Mouse (Mus musculus): ENCODE data around the gene Faap100. TPM values are rescaled to one million over a fixed set of nuclear protein-coding genes. Genes with fewer than 3 reads are reported as not detected.

Faap100 gene
- total and polyA plus RNA-seq, 3 experiments, result 7.7 to 17.7 (median 14.3) TPM

DNA sequence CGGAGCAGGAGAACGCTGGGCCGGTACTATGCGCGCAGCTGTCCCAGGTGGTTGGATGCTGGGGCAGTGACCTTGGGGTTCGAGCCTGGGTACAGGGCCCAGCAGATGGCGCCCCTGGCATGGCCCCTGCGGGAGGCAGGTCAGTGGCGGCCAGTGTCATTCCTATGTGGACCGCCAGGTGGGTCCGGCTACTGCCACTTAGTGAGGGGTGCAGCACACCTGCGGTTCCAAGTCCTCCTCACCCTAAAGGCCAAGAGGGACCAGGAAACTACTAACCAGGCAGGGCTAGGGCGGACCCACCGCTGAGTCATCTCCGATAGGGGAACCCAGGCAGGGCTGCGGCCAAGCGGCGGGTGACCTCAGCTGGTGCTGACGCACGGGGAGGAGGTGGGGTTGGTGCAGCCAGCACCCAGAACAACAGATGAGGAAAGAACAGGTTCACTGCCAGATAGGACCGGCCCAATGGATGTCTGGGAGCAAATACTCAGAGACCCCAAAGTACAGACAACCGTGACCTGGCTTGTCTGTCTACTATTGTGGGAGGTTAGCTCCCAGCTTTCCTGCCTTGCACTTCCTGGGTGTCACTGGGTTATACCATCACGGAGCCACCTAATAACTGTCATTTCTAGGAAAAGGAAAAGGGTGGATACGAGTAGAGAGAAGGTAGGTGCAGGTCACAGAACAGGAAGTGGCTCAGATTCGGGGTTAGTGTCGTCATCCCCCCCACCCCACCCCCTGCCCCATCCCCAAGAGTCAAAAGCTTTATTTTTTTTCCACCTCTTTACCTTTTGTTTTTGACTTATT is 24.9 kb downstream of the Faap100 start:
- TF ChIP-seq E2F4 (IDR thresholded peaks at IDR 0.05; ENCODE audit: insufficient replicate concordance, low read depth, low read length) (no peak), IRF4 (IDR thresholded peaks at IDR 0.05; ENCODE audit: low read depth, low read length) (0 out of 2 replicates have a peak, but pooled peaks have one; percentile 27), MEF2A (IDR thresholded peaks at IDR 0.05; ENCODE audit: borderline replicate concordance, low read depth, low read length) (peak; percentile 18; the same call in 1 of the 2 replicates), HCFC1 (IDR thresholded peaks at IDR 0.05; ENCODE audit: low read depth, low read length) (peak; percentile 47; the same call in 1 of the 2 replicates), MAX (IDR thresholded peaks at IDR 0.05; ENCODE audit: low read length) (no peak; the same call in 1 of the 2 replicates), MYC (IDR thresholded peaks at IDR 0.05; ENCODE audit: low read depth, low read length) (no peak), CHD2 (IDR thresholded peaks at IDR 0.05; ENCODE audit: low read length) (no peak), ZMIZ1 (IDR thresholded peaks at IDR 0.05; ENCODE audit: low read depth, low read length) (no peak), JUN (IDR thresholded peaks at IDR 0.05; ENCODE audit: insufficient read depth, low read depth, low read length) (no peak), PAX5 (IDR thresholded peaks at IDR 0.05; ENCODE audit: low read length) (no peak), POLR2AphosphoS2 (IDR thresholded peaks at IDR 0.05; ENCODE audit: low read depth, low read length) (no peak), SMC3 (IDR thresholded peaks at IDR 0.05; ENCODE audit: low read depth, low read length) (peak; percentile 74), RAD21 (IDR thresholded peaks at IDR 0.05; ENCODE audit: low read depth, low read length) (peak; percentile 79), USF2 (conservative IDR thresholded peaks at IDR 0.05; ENCODE audit: low read depth, low read length) (no peak), ZNF384 (IDR thresholded peaks at IDR 0.05; ENCODE audit: low read depth, low read length) (no peak), SIN3A (IDR thresholded peaks at IDR 0.05; ENCODE audit: low read length) (peak; percentile 47; the same call in 1 of the 2 replicates), BHLHE40 (IDR thresholded peaks at IDR 0.05; ENCODE audit: low read depth, low read length) (peak; percentile 84), TCF12 (IDR thresholded peaks at IDR 0.05; ENCODE audit: low read depth, low read length) (peak; percentile 67; the same call in 1 of the 2 replicates), TBP (conservative IDR thresholded peaks at IDR 0.05; ENCODE audit: low read depth, low read length) (no peak), KAT2A (IDR thresholded peaks at IDR 0.05; ENCODE audit: insufficient replicate concordance, low read length) (no peak), UBTF (IDR thresholded peaks at IDR 0.05; ENCODE audit: low read depth, low read length) (no peak), ZC3H11A (IDR thresholded peaks at IDR 0.05; ENCODE audit: low read depth, low read length) (no peak), MAFK (IDR thresholded peaks at IDR 0.05; ENCODE audit: insufficient replicate concordance, low read length) (no peak; the same call in 1 of the 2 replicates), EP300 (IDR thresholded peaks at IDR 0.05; ENCODE audit: low read length) (no peak), GABPA (IDR thresholded peaks at IDR 0.05; ENCODE audit: insufficient replicate concordance, low read depth, low read length) (no peak), ZKSCAN1 (IDR thresholded peaks at IDR 0.05; ENCODE audit: borderline replicate concordance, low read depth, low read length) (no peak), NELFE (IDR thresholded peaks at IDR 0.05; ENCODE audit: low read depth, low read length) (no peak; the same call in 1 of the 2 replicates), USF1 (IDR thresholded peaks at IDR 0.05; ENCODE audit: low read depth, low read length) (no peak), NRF1 (IDR thresholded peaks at IDR 0.05; ENCODE audit: low read depth, low read length) (no peak), ETS1 (conservative IDR thresholded peaks at IDR 0.05; ENCODE audit: low read depth, low read length) (peak; percentile 94), CTCF (conservative IDR thresholded peaks at IDR 0.05 in 1 of 2, IDR thresholded peaks at IDR 0.05 in 1 of 2; ENCODE audit: low read depth in 2 of 2, low read length in 2 of 2) (peak; percentile 24 to 99; a peak in 3 of 4 replicates), CHD1 (IDR thresholded peaks at IDR 0.05; ENCODE audit: low read depth, low read length) (no peak), JUND (conservative IDR thresholded peaks at IDR 0.05; ENCODE audit: low read depth, low read length) (no peak; the same call in 1 of the 2 replicates), MAZ (IDR thresholded peaks at IDR 0.05; ENCODE audit: low read depth, low read length) (no peak; the same call in 1 of the 2 replicates), RCOR1 (conservative IDR thresholded peaks at IDR 0.05; ENCODE audit: low read depth, low read length) (no peak), ELF1 (IDR thresholded peaks at IDR 0.05; ENCODE audit: low read depth, low read length) (peak; percentile 30), POLR2A (IDR thresholded peaks at IDR 0.05; ENCODE audit: low read depth, low read length) (no peak), MXI1 (IDR thresholded peaks at IDR 0.05; ENCODE audit: low read depth, low read length) (peak; percentile 47; the same call in 1 of the 2 replicates)
- dilution Hi-C loops (cut with MboI; ENCODE audit: extremely low pct_ligation_motif_present, extremely low pct_unique_long_range_greater_than_20kb, low sequenced_read_pairs) (no loop called here), in situ Hi-C loops (cut with MboI; ENCODE audit: low pct_ligation_motif_present, low pct_unique_long_range_greater_than_20kb, low sequenced_read_pairs) (no loop called here)
- peak; percentile 90 for DNase-seq (ENCODE audit: extremely low read depth)
- peak overlapping the region; percentile 12 to 32 (median 30) for H3K4me3 ChIP-seq (replicated peaks in 1 of 3; ENCODE audit: low read depth in 2 of 3, low read length in 2 of 3, poor library complexity in 1 of 3)
- H3K36me3 ChIP-seq (replicated peaks in 1 of 2; ENCODE audit: control insufficient read depth in 1 of 2, insufficient read depth in 1 of 2, low read length in 1 of 2), result no peaks in the 10 kb centered on the region
- H3K4me2 ChIP-seq (ENCODE audit: insufficient read depth, low read depth, poor library complexity, severe bottlenecking), result peak overlapping the region; percentile 85
- no peak overlapping the region; the same call in 1 of the 2 replicates for H3K9ac ChIP-seq (ENCODE audit: insufficient read depth, low read depth)
- no peaks in the 10 kb centered on the region for H3K27me3 ChIP-seq (replicated peaks)
- no peaks in the 10 kb centered on the region for H3K79me2 ChIP-seq (replicated peaks; ENCODE audit: control insufficient read depth, extremely low read depth, insufficient read depth, poor library complexity, severe bottlenecking)
- H3K4me1 ChIP-seq (ENCODE audit: control insufficient read depth in 1 of 2, insufficient read depth in 2 of 2), result peaks cover 10 to 57% of the 10 kb centered on the region in 2 experiments
- H3K9me3 ChIP-seq (replicated peaks; ENCODE audit: low read length), result no peaks in the 10 kb centered on the region
- no peak overlapping the region for H3K27ac ChIP-seq (ENCODE audit: insufficient read depth, low read depth)
